Mouse (Mus musculus): Measurements from ENCODE around the gene Mroh2a. TPM values are rescaled to one million over a fixed set of nuclear protein-coding genes. Genes with fewer than 3 reads are reported as not detected.

The Mroh2a gene
- polyA plus RNA-seq, 1 experiment from 2014 or later, result 0.90 TPM

GRCm38 (mm10) chr1:88303762-88304161, 77.0 kb downstream of the Mroh2a start:
- peaks cover 37% of the 10 kb centered on the region for H3K9me3 ChIP-seq
- no peak overlapping the region for H3K9ac ChIP-seq
- H3K27ac ChIP-seq, result no peak overlapping the region
- no peaks in the 10 kb centered on the region for H3K4me1 ChIP-seq
- no peak overlapping the region for H3K4me2 ChIP-seq
- no peaks in the 10 kb centered on the region for H3K27me3 ChIP-seq
- H3K4me3 ChIP-seq, result no peak overlapping the region
- no peak for ATAC-seq (ENCODE audit: borderline replicate concordance, extremely low read depth, low FRiP score, low TSS enrichment)
- no peaks in the 10 kb centered on the region for H3K36me3 ChIP-seq
- WGBS, result 60% methylated on average over 6 of the region's 6 CpGs

DNA sequence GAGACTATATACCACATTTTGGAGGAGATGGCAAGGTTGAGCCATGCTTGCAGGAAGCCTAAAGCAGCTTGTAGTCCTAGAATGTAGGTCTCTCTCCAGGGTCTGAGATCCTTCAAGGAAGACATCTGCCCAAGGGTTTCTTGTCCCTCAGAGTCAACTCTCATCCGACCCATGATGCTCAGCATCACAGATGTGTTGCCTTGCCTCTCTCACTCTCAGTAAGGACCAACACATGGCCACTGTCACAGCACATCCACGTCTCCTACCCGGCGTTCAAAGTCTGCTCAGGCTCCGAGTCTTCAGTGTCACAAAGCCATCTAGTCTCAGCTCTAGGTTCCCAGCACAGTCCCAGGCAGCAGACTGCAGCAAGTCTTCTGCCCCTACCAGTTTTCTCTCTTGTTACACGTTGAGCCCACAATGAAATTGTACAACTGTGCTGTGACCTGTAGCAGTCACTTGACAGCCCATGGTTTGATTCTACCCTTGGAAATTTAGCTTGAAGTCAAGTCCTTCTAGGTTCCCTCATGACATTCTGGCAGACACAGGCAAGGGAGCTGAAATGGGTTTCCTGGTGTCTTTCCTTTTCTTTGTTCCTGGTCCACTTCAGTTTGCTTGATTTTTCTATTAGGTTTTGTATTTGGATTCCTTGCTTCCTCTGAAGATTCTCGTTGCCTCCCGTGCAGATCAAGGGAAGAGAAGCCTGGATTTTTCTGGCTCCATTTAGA, 77.6 kb downstream of the Mroh2a start:
- WGBS, result 58% methylated on average over 8 of the region's 8 CpGs
- Histone ChIP-seq H3K9me3 (peaks cover 38% of the 10 kb centered on the region), H3K27ac (no peak overlapping the region), H3K27me3 (no peaks in the 10 kb centered on the region), H3K4me1 (no peaks in the 10 kb centered on the region), H3K36me3 (no peaks in the 10 kb centered on the region), H3K9ac (no peak overlapping the region), H3K4me2 (no peak overlapping the region), H3K4me3 (no peak overlapping the region)
- no peak for ATAC-seq (ENCODE audit: borderline replicate concordance, extremely low read depth, low FRiP score, low TSS enrichment)

- H3K27ac ChIP-seq, result no peak overlapping the region
- peaks cover 40% of the 10 kb centered on the region for H3K9me3 ChIP-seq
- no peaks in the 10 kb centered on the region for H3K4me1 ChIP-seq
- H3K36me3 ChIP-seq, result no peaks in the 10 kb centered on the region
- no peak overlapping the region for H3K9ac ChIP-seq
- 38% methylated on average over 6 of the region's 6 CpGs for WGBS
- no peak overlapping the region for H3K4me3 ChIP-seq
- H3K27me3 ChIP-seq, result no peaks in the 10 kb centered on the region
- no peak for ATAC-seq (ENCODE audit: borderline replicate concordance, extremely low read depth, low FRiP score, low TSS enrichment)
- no peak overlapping the region for H3K4me2 ChIP-seq
These were observed 78.4 kb downstream of the Mroh2a start for GRCm38 (mm10) chr1:88305018-88305795.

DNA sequence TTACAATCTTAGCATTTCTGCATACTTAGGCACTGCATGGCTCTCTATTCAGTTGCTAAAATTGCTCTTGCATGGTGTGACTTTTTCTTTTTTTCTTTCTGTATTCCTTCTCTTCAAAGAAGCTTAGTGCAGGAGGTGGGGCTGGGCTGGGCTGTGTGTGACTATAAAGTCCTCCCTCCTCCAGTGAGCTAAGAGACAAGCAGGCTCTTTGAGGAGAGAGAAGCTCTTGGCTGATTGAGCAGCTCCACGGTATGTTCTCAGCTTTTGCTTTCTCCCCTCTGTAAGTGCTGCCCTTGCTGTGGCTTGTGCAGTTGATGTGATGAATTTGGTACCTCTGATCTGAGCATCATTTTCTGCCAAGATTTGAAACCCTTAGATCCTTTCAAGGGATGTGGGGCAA, 79.8 kb downstream of the Mroh2a start:
- Histone ChIP-seq H3K4me2 (no peak overlapping the region), H3K4me1 (no peaks in the 10 kb centered on the region), H3K27me3 (no peaks in the 10 kb centered on the region), H3K4me3 (no peak overlapping the region), H3K36me3 (no peaks in the 10 kb centered on the region), H3K9me3 (peaks cover 36% of the 10 kb centered on the region), H3K27ac (no peak overlapping the region), H3K9ac (no peak overlapping the region)
- no peak for ATAC-seq (ENCODE audit: borderline replicate concordance, extremely low read depth, low FRiP score, low TSS enrichment)
- 50% methylated on average over 1 of the region's 1 CpGs for WGBS

GRCm38 (mm10) chr1:88307180-88307579, 80.4 kb downstream of the Mroh2a start:
- Histone ChIP-seq H3K9me3 (peaks cover 35% of the 10 kb centered on the region), H3K9ac (no peak overlapping the region), H3K36me3 (no peaks in the 10 kb centered on the region), H3K4me3 (no peak overlapping the region), H3K4me2 (no peak overlapping the region), H3K4me1 (no peaks in the 10 kb centered on the region), H3K27ac (no peak overlapping the region), H3K27me3 (no peaks in the 10 kb centered on the region)
- no peak for ATAC-seq (ENCODE audit: borderline replicate concordance, extremely low read depth, low FRiP score, low TSS enrichment)
- 61% methylated on average over 12 of the region's 12 CpGs for WGBS

- Histone ChIP-seq H3K4me2 (no peak overlapping the region), H3K36me3 (no peaks in the 10 kb centered on the region), H3K9me3 (peaks cover 28% of the 10 kb centered on the region), H3K27ac (no peak overlapping the region), H3K27me3 (no peaks in the 10 kb centered on the region), H3K4me1 (no peaks in the 10 kb centered on the region), H3K9ac (no peak overlapping the region), H3K4me3 (no peak overlapping the region)
- no peak for ATAC-seq (ENCODE audit: borderline replicate concordance, extremely low read depth, low FRiP score, low TSS enrichment)
- WGBS, result 47% methylated on average over 2 of the region's 2 CpGs
These were observed 82.2 kb downstream of the Mroh2a start for GRCm38 (mm10) chr1:88309020-88309419.

GRCm38 (mm10) chr1:88309905-88310304, 83.1 kb downstream of the Mroh2a start:
- ATAC-seq (ENCODE audit: borderline replicate concordance, extremely low read depth, low FRiP score, low TSS enrichment), result 0 out of 2 replicates have a peak, but pooled peaks have one; percentile 1
- no peak overlapping the region for H3K4me3 ChIP-seq
- no peak overlapping the region for H3K9ac ChIP-seq
- no peaks in the 10 kb centered on the region for H3K36me3 ChIP-seq
- peaks cover 25% of the 10 kb centered on the region for H3K9me3 ChIP-seq
- no peak overlapping the region for H3K27ac ChIP-seq
- H3K4me2 ChIP-seq, result no peak overlapping the region
- 45% methylated on average over 3 of the region's 3 CpGs for WGBS
- H3K27me3 ChIP-seq, result no peaks in the 10 kb centered on the region
- no peaks in the 10 kb centered on the region for H3K4me1 ChIP-seq

- WGBS, result 61% methylated on average over 3 of the region's 3 CpGs
- no peak for ATAC-seq (ENCODE audit: borderline replicate concordance, extremely low read depth, low FRiP score, low TSS enrichment)
- no peaks in the 10 kb centered on the region for H3K36me3 ChIP-seq
- H3K9me3 ChIP-seq, result peaks cover 25% of the 10 kb centered on the region
- no peak overlapping the region for H3K27ac ChIP-seq
- H3K4me3 ChIP-seq, result no peak overlapping the region
- H3K27me3 ChIP-seq, result no peaks in the 10 kb centered on the region
- no peaks in the 10 kb centered on the region for H3K4me1 ChIP-seq
- no peak overlapping the region for H3K9ac ChIP-seq
- H3K4me2 ChIP-seq, result no peak overlapping the region
These were observed 83.6 kb downstream of the Mroh2a start for GRCm38 (mm10) chr1:88310349-88310748.

Other genes starting within 250 kb of the Mroh2a start
- 34.6 and 36.8 TPM in 2 replicates for gene Usp40, start 218.4 kb upstream of the Mroh2a start, polyA plus RNA-seq (2015; fragmentation: Nextera tagmentation; extraction: Ambion mirVana)
- 0.22 TPM in 1 of 2 replicates, not detected in the other for gene Ugt1a10, start 171.6 kb upstream of the Mroh2a start, polyA plus RNA-seq (2015; fragmentation: Nextera tagmentation; extraction: Ambion mirVana)
- not detected in 2 replicates for gene Ugt1a9, start 156.2 kb upstream of the Mroh2a start, polyA plus RNA-seq (2015; fragmentation: Nextera tagmentation; extraction: Ambion mirVana)
- not detected in 2 replicates for gene Ugt1a8, start 139.2 kb upstream of the Mroh2a start, polyA plus RNA-seq (2015; fragmentation: Nextera tagmentation; extraction: Ambion mirVana)
- gene Ugt1a7c, start 131.9 kb upstream of the Mroh2a start, polyA plus RNA-seq (2015; fragmentation: Nextera tagmentation; extraction: Ambion mirVana), result 2.3 and 3.1 TPM in 2 replicates
- gene Ugt1a6b, start 123.7 kb upstream of the Mroh2a start, polyA plus RNA-seq (2015; fragmentation: Nextera tagmentation; extraction: Ambion mirVana), result 0.08 and 0.32 TPM in 2 replicates
- gene Ugt1a6a, start 92.2 kb upstream of the Mroh2a start, polyA plus RNA-seq (2015; fragmentation: Nextera tagmentation; extraction: Ambion mirVana), result 3.2 and 3.3 TPM in 2 replicates
- gene Ugt1a5, start 61.0 kb upstream of the Mroh2a start, polyA plus RNA-seq (2015; fragmentation: Nextera tagmentation; extraction: Ambion mirVana), result not detected in 2 replicates
- 0.22 TPM in 1 of 2 replicates, not detected in the other for gene Ugt1a2, start 26.4 kb upstream of the Mroh2a start, polyA plus RNA-seq (2015; fragmentation: Nextera tagmentation; extraction: Ambion mirVana)
- gene Dnajb3, start 21.2 kb upstream of the Mroh2a start, polyA plus RNA-seq (2015; fragmentation: Nextera tagmentation; extraction: Ambion mirVana), result 6.1 and 6.9 TPM in 2 replicates
- gene Ugt1a1, start 15.0 kb upstream of the Mroh2a start, polyA plus RNA-seq (2015; fragmentation: Nextera tagmentation; extraction: Ambion mirVana), result 0.11 TPM in 1 of 2 replicates, not detected in the other
- 184 and 198 TPM in 2 replicates for gene Hjurp, start 50.6 kb downstream of the Mroh2a start, polyA plus RNA-seq (2015; fragmentation: Nextera tagmentation; extraction: Ambion mirVana)
- gene Trpm8, start 50.7 kb downstream of the Mroh2a start, polyA plus RNA-seq (2015; fragmentation: Nextera tagmentation; extraction: Ambion mirVana), result 0.04 and 0.10 TPM in 2 replicates
- 0.75 and 2.5 TPM in 2 replicates for gene Spp2, start 180.0 kb downstream of the Mroh2a start, polyA plus RNA-seq (2015; fragmentation: Nextera tagmentation; extraction: Ambion mirVana)